Mouse (Mus musculus) right cerebral cortex, postnatal 36 days (tissue): ENCODE results near the gene Auts2.

Experiments
- DNase-seq, 2 experiments: peaks; one replicate each; pipeline ENCODE4 v3.0.0; 2022; ENCODE audit warnings: low spot score in 2 of 2, mixed read lengths in 1 of 2

Gene Auts2

GRCm38 (mm10) chr5:132258882-132259281, 284.3 kb downstream of the Auts2 start:
- DNase-seq, result no peak

- no peak for DNase-seq
Observed at GRCm38 (mm10) chr5:132255579-132255978, 287.6 kb downstream of the Auts2 start.

GRCm38 (mm10) chr5:132249523-132249922, 293.6 kb downstream of the Auts2 start:
- peak; percentile 86 to 88 for DNase-seq

- no peak for DNase-seq
Observed at GRCm38 (mm10) chr5:132248069-132248468, 295.1 kb downstream of the Auts2 start.

GRCm38 (mm10) chr5:132235460-132235859, 307.7 kb downstream of the Auts2 start:
- DNase-seq, result no peak

- DNase-seq, result no peak
Observed at GRCm38 (mm10) chr5:132234471-132234870, 308.7 kb downstream of the Auts2 start.

- peak; percentile 55 to 56 for DNase-seq
Observed at GRCm38 (mm10) chr5:132231280-132232047, 311.7 kb downstream of the Auts2 start.

GRCm38 (mm10) chr5:132229644-132230357, 313.3 kb downstream of the Auts2 start:
- DNase-seq, result peak; percentile 51 to 56

- DNase-seq, result no peak
Observed at GRCm38 (mm10) chr5:132229023-132229422, 314.1 kb downstream of the Auts2 start.

- DNase-seq, result no peak
Observed at GRCm38 (mm10) chr5:132220376-132220930, 322.7 kb downstream of the Auts2 start.

GRCm38 (mm10) chr5:132216143-132216542, 327.0 kb downstream of the Auts2 start:
- DNase-seq, result no peak

- DNase-seq, result no peak
Observed at GRCm38 (mm10) chr5:132212446-132212845, 330.7 kb downstream of the Auts2 start.

- DNase-seq, result no peak
Observed at GRCm38 (mm10) chr5:132209694-132210093, 333.4 kb downstream of the Auts2 start.

GRCm38 (mm10) chr5:132206220-132206619, 336.9 kb downstream of the Auts2 start:
- DNase-seq, result no peak

- DNase-seq, result no peak
Observed at GRCm38 (mm10) chr5:132203846-132204245, 339.3 kb downstream of the Auts2 start.

GRCm38 (mm10) chr5:132201077-132201645, 342.0 kb downstream of the Auts2 start:
- no peak for DNase-seq

GRCm38 (mm10) chr5:132200595-132200994, 342.5 kb downstream of the Auts2 start:
- no peak for DNase-seq

GRCm38 (mm10) chr5:132195048-132195533, 348.1 kb downstream of the Auts2 start:
- DNase-seq, result no peak

- no peak for DNase-seq
Observed at GRCm38 (mm10) chr5:132190190-132190589, 353.0 kb downstream of the Auts2 start.

GRCm38 (mm10) chr5:132186659-132187058, 356.5 kb downstream of the Auts2 start:
- DNase-seq, result no peak

- no peak for DNase-seq
Observed at GRCm38 (mm10) chr5:132186221-132186620, 356.9 kb downstream of the Auts2 start.

GRCm38 (mm10) chr5:132184395-132185095, 358.6 kb downstream of the Auts2 start:
- DNase-seq, result no peak
